Mouse (Mus musculus): ENCODE results near the gene Ces1c. TPM values are rescaled to one million over a fixed set of nuclear protein-coding genes. Genes with fewer than 3 reads are reported as not detected.

The Ces1c gene
- total RNA-seq, 1 experiment from 2014 or later, result not detected

DNA sequence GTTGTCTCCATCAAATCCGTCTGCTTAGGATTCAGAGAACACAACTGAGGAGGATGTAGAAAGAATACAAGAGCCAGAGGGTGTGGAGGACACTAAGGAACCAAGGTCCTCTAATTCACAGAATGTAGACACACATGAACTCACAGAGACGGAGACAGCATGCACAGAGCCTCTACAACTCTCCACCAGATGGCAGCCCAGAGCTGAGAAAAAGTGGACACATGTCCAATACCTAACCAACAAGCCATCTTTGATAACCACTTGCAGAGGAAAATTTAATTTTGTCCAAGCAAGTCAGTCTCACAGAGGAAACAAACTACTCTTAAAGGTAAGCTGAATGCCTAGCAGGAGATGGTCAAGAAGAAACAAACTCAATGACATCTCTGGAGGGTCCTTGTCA lies 71.9 kb downstream of the Ces1c start:
- ATAC-seq (ENCODE audit: extremely low read depth, insufficient number of reproducible peaks, low FRiP score, poor library complexity, severe bottlenecking), result no peak

- ATAC-seq (ENCODE audit: extremely low read depth, insufficient number of reproducible peaks, low FRiP score, poor library complexity, severe bottlenecking), result no peak
These were observed 75.8 kb downstream of the Ces1c start for GRCm38 (mm10) chr8:93055238-93055637.

Other genes starting within 250 kb of the Ces1c start
- gene Capns2, start 229.9 kb downstream of the Ces1c start, total RNA-seq (2017), result 11.8 and 15.7 TPM in 2 replicates
- not detected in 2 replicates for gene Slc6a2, start 171.2 kb downstream of the Ces1c start, total RNA-seq (2017)
- not detected in 2 replicates for gene Ces1a, start 83.1 kb downstream of the Ces1c start, total RNA-seq (2017)
- not detected in 2 replicates for gene Ces1b, start 51.3 kb downstream of the Ces1c start, total RNA-seq (2017)
- 2.8 and 5.0 TPM in 2 replicates for gene Ces1d, start 66.6 kb upstream of the Ces1c start, total RNA-seq (2017)
- not detected in 2 replicates for gene Ces1e, start 98.3 kb upstream of the Ces1c start, total RNA-seq (2017)
- gene Ces1f, start 148.5 kb upstream of the Ces1c start, total RNA-seq (2017), result not detected in 2 replicates
- not detected in 2 replicates for gene Ces1g, start 206.0 kb upstream of the Ces1c start, total RNA-seq (2017)
- not detected in 2 replicates for gene Ces1h, start 248.4 kb upstream of the Ces1c start, total RNA-seq (2017)

All from neutrophil, adult 5-6 weeks (primary cell).